Mouse (Mus musculus) CD8-positive naive resting alpha-beta T cell, adult 2 months (primary cell): ENCODE measurements around the gene Olfr1382.
"Not testable (repeated sequence)": the region's sequence is repeated elsewhere in the genome, so short reads cannot be mapped to it uniquely, and the experiment has no call there.

ENCODE experiments used
- DNase-seq, 2 experiments: peaks; one replicate each; pipeline ENCODE4 v3.0.0; 2022; ENCODE audit warnings: low read depth in 2 of 2, low spot score in 2 of 2

Olfr1382 gene

GRCm38 (mm10) chr11:49527947-49528346 is at the start of gene Olfr1382:
Gene Olfr1382 (plus strand): TSS chr11:49528247.
- no peak for DNase-seq

DNA sequence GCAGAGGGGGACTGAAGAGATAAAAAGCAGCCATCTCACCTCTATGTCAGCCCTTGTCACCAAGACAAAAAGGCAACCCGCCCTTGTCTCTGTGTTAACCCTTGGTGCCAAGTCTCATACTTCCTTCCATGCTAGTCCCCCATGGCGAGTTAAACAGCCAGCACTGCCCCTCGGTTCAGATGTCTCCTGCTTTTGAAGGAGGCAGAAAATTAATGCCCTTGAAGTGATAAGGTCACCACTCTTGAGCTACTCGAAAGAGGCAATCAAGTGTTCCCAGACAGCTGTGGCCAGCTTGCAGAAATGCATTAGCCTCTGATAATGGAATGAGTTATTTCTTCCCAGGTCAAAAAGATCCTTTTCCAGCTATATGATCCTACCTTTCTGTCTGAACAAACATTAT is 42.1 kb upstream of the Olfr1382 start:
- DNase-seq, result no peak

GRCm38 (mm10) chr11:49488770-49489169 is 39.3 kb upstream of the Olfr1382 start, which contains the start of gene Olfr1385:
Gene Olfr1385 (plus strand): TSS chr11:49489070.
- DNase-seq, result not testable (repeated sequence)

GRCm38 (mm10) chr11:49518086-49518485 is 10.0 kb upstream of the Olfr1382 start:
- no peak for DNase-seq

GRCm38 (mm10) chr11:49519348-49519747 is 8.7 kb upstream of the Olfr1382 start, which contains the start of gene Olfr1383:
Gene Olfr1383 (plus strand): TSS chr11:49519648.
- DNase-seq, result no peak

- DNase-seq, result no peak
Observed at GRCm38 (mm10) chr11:49532761-49533160, 4.7 kb downstream of the Olfr1382 start.

DNA sequence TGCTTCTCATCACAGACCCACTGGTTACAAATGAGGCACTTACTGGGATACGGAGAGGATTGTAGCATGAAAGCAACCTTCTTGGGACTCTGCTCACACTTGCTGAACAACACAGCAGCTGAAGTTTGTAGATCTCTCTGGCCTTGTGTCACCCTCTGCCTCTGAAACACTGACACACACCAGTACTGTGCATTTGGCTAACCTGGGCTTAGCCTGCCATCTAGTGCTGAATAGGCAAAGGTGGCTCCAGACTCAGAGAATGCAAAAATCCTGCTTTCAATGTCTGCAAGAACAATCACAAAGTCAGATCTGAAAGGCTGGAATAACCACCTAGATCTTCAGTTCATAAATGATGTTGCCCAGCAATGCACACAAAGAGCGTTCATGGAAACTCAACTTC is 8.6 kb downstream of the Olfr1382 start:
- DNase-seq, result not testable (repeated sequence)

DNA sequence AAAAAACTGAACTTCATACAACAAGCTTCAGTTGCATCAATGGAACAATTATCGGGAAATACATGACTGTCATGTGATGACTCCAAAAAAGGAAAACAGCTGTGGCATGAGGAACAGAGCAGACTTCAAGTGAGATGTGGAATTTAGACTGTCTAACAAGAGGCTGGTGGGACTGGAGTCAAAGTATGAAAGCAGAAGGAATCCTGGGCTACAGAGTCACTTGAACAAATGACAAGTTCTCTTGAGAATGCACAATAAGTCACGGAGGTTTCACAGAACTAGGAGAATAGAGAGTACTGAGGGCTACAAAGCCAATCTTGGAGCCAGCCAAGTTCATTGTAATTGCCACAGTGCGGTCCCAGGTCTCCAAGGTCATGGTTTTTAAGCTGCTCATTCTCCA is 15.1 kb downstream of the Olfr1382 start, which contains the start of gene Olfr1381:
Gene Olfr1381, plus strand, starts transcription at position 301 of the 400 bp plus-strand sequence.
- not testable (repeated sequence) for DNase-seq

GRCm38 (mm10) chr11:49554033-49554432 is 26.0 kb downstream of the Olfr1382 start:
- not testable (repeated sequence) for DNase-seq

- not testable (repeated sequence) for DNase-seq
Observed at GRCm38 (mm10) chr11:49556578-49556977, 28.5 kb downstream of the Olfr1382 start, which contains the start of gene Olfr1380. Gene Olfr1380 (plus strand): TSS chr11:49556878.

DNA sequence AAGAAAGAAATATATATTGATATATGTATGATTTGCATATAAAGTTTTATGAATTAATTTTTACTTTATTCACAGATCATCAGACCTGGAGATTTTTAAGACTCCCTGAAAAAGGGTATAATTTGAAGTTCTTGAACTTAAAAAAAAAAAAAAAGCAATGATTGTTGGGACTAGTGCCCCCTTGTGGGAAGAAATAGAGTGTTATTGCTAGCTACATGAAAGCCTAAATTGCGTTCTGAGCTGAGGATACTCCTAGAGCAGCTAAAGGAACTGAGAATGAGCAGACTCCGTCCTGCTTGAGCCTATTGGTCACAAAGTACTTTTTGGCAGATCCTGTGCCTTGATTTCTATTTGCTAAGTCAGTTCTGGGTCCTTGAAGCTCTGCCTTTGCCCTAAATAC is 47.0 kb downstream of the Olfr1382 start:
- DNase-seq, result not testable (repeated sequence)

- not testable (repeated sequence) for DNase-seq
Observed at GRCm38 (mm10) chr11:49580452-49580851, 52.4 kb downstream of the Olfr1382 start.
